Mouse (Mus musculus) liver, embryonic 14.5 days (tissue): Measurements from ENCODE around the gene Acer1. TPM values are rescaled to one million over a fixed set of nuclear protein-coding genes. Genes with fewer than 3 reads are reported as not detected.

Experiments used
- ATAC-seq: fragments of 200-750 bp; cut with Nextera tagmentation; 2 replicates; pipeline ENCODE4 v1.8.0; 2017; ENCODE audit warnings: moderate number of reproducible peaks, mild to moderate bottlenecking, moderate library complexity; ENCODE audit not compliant: insufficient read depth
- DNase-seq, 3 experiments: peaks; one replicate each; pipeline ENCODE4 v3.0.0-alpha.2; 2012 to 2013; ENCODE audit warnings: low read depth in 3 of 3, low spot score in 3 of 3
- H3K27ac ChIP-seq: fragments of 300-500 bp; sonication (generic); 2 replicates; pipeline ENCODE4 v1.5.1; 2014; ENCODE audit warnings: moderate library complexity, mild to moderate bottlenecking, control low read depth, inconsistent platforms
- H3K27me3 ChIP-seq: fragments of 300-500 bp; sonication (generic); 2 replicates; pipeline ENCODE4 v1.6.1; 2014; ENCODE audit warnings: mild to moderate bottlenecking, low read length, moderate library complexity; ENCODE audit not compliant: control insufficient read depth, insufficient read depth
- H3K36me3 ChIP-seq: fragments of 300-500 bp; sonication (generic); replicated peaks from 2 replicates; pipeline ENCODE4 v1.6.1; 2014; ENCODE audit warnings: low read depth; ENCODE audit not compliant: control insufficient read depth, insufficient read depth
- H3K4me1 ChIP-seq, 2 experiments: fragments of 200-500 bp in 1 of 2; fragments of 300-500 bp in 1 of 2; sonication (generic) in 1 of 2; replicated peaks; 2 replicates each; pipeline ENCODE4 v1.6.1; 2012 to 2014; ENCODE audit warnings: antibody characterized with exemption in 1 of 2, inconsistent platforms in 1 of 2, low read length in 1 of 2; ENCODE audit not compliant: control insufficient read depth in 2 of 2, insufficient read depth in 2 of 2
- H3K4me2 ChIP-seq: fragments of 300-500 bp; sonication (generic); 2 replicates; pipeline ENCODE4 v1.6.1; 2014; ENCODE audit warnings: low read depth, mild to moderate bottlenecking, control low read depth, moderate library complexity
- H3K4me3 ChIP-seq, 2 experiments: fragments of 200-500 bp in 1 of 2; fragments of 300-500 bp in 1 of 2; sonication (generic) in 1 of 2; 2 replicates each; pipeline ENCODE4 v1.5.1; 2012 to 2014; ENCODE audit warnings: low read depth in 2 of 2, low read length in 2 of 2, mild to moderate bottlenecking in 2 of 2, control low read depth in 1 of 2, inconsistent platforms in 1 of 2, moderate library complexity in 1 of 2; ENCODE audit not compliant: insufficient read depth in 1 of 2
- H3K9ac ChIP-seq: fragments of 300-500 bp; sonication (generic); replicated peaks from 2 replicates; pipeline ENCODE4 v1.6.1; 2014; ENCODE audit warnings: mild to moderate bottlenecking, control low read depth, moderate library complexity
- H3K9me3 ChIP-seq: fragments of 300-500 bp; sonication (generic); 2 replicates; pipeline ENCODE4 v1.6.1; 2016; ENCODE audit warnings: low read length, mixed read lengths; ENCODE audit not compliant: control insufficient read depth
- CTCF ChIP-seq: IDR thresholded peaks from 2 replicates; pipeline ENCODE4 v1.5.1; 2016; ENCODE audit warnings: antibody characterized with exemption, low read depth, control low read depth
- EP300 ChIP-seq: IDR thresholded peaks from 2 replicates; pipeline ENCODE4 v1.6.1; 2016; ENCODE audit warnings: antibody characterized with exemption, low read depth
- WGBS: fragments of 180-500 bp; shearing (Covaris S2); extraction: QIAGEN DNeasy Blood & Tissue Kit; methylation state at CpG from one replicate; pipeline ENCODE4 v1.1.7; 2014; ENCODE audit not compliant: insufficient replicate concordance; 5-methylcytosine and 5-hydroxymethylcytosine counted together
- polyA plus RNA-seq, 2 experiments: library from polyadenylated mRNA; depleted of rRNA in 1 of 2; stranded (reverse) in 1 of 2; unstranded in 1 of 2; fragments of >200 nt; fragmentation: Nextera tagmentation in 1 of 2; extraction: Ambion mirVana in 1 of 2; gene quantifications; 2 replicates each; pipeline versions ENCODE4 v1.2.1 to v1.2.3; 2012 to 2014

Acer1 gene
- polyA plus RNA-seq, 2 experiments, result not detected

- no peak for ATAC-seq
- no peaks in the 10 kb centered on the region for H3K36me3 ChIP-seq
- H3K4me2 ChIP-seq, result no peak overlapping the region
- no peak for TF ChIP-seq EP300
- H3K9ac ChIP-seq, result no peak overlapping the region
- no peak for DNase-seq
- no peaks in the 10 kb centered on the region for H3K9me3 ChIP-seq
- no peak overlapping the region for H3K27ac ChIP-seq
- H3K27me3 ChIP-seq, result no peaks in the 10 kb centered on the region; the same call in 1 of the 2 replicates
- H3K4me1 ChIP-seq, result peaks cover 0 to 2% of the 10 kb centered on the region in 2 experiments; a peak in 2 of 4 replicates
- H3K4me3 ChIP-seq, result no peak overlapping the region
- 61% methylated on average over 5 of the region's 5 CpGs for WGBS
These were observed 7.2 kb downstream of the Acer1 start for GRCm38 (mm10) chr17:56974708-56975240.

GRCm38 (mm10) chr17:56973956-56974707 is 7.8 kb downstream of the Acer1 start:
- Histone ChIP-seq H3K4me3 (no peak overlapping the region), H3K27me3 (no peaks in the 10 kb centered on the region; the same call in 1 of the 2 replicates), H3K4me1 (peaks cover 0 to 2% of the 10 kb centered on the region in 2 experiments; a peak in 2 of 4 replicates), H3K9ac (no peak overlapping the region), H3K9me3 (no peaks in the 10 kb centered on the region), H3K4me2 (no peak overlapping the region), H3K27ac (no peak overlapping the region), H3K36me3 (no peaks in the 10 kb centered on the region)
- 61% methylated on average over 13 of the region's 14 CpGs for WGBS
- DNase-seq, result no peak
- ATAC-seq, result no peak
- TF ChIP-seq EP300 (no peak), CTCF (no peak)

DNA sequence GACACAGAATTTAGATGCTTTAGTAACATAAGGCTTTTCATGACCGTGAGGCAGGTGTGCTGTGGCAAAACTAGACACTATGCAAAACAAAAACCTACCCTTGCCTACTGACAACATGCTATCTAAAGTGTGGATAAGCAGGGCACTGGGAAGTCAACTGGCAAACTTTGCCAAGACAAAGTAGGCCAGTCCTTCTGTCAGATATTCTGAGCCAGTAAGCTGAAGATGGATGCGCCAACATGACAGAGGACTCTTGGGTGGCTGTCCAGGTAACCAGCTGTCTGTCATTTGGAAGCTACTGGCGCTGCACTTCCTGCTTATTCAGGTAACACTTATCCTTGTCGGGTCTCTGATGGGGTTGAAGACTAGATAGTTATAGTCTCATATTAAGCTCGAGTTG is 11.8 kb downstream of the Acer1 start:
- no peaks in the 10 kb centered on the region; the same call in 1 of the 2 replicates for H3K27me3 ChIP-seq
- no peak for ATAC-seq
- no peak overlapping the region for H3K4me3 ChIP-seq
- H3K4me1 ChIP-seq, result peaks cover 0 to 2% of the 10 kb centered on the region in 2 experiments; a peak in 2 of 4 replicates
- TF ChIP-seq CTCF (no peak), EP300 (no peak)
- no peak overlapping the region for H3K4me2 ChIP-seq
- H3K27ac ChIP-seq, result no peak overlapping the region
- no peaks in the 10 kb centered on the region for H3K36me3 ChIP-seq
- DNase-seq, result no peak
- no peaks in the 10 kb centered on the region for H3K9me3 ChIP-seq
- WGBS, result 45% methylated on average over 5 of the region's 5 CpGs
- no peak overlapping the region for H3K9ac ChIP-seq

DNA sequence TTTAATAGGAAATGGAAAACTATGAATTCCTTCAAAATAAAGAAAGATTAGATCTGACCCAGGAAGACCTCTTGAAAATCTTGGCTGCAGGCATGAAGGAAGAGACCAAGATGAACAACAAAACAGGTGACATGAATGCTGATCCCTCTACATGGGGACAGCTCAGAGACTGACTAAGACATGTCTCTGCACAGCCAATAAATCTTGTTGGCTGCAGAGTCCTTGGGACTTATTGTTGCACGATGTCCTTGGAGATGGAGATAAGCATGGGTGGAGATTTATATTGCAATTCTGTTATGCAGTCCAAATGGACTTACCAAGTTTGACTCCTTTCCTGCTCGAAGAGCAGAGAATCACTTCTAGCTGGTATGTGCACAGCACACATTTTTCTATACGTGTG is 12.6 kb downstream of the Acer1 start:
- DNase-seq, result no peak

DNA sequence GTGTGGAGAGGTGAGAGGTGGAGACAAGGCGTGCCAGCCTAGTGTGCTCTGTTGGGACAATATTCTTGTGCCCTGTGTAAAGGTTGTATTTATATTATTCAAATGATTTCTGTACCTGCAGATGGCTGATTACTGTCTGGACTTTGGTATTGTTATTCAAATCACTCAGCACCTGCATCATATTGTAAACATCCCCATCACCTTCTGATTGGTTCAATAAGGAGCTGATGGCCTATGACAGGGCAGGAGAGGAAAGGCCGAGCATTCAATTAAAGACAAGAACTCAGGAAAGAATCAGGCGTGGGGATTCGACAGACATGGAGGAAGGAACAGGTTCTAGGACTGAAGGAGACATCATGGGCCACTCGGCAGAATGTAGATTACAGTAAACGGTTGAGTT is 18.3 kb downstream of the Acer1 start:
- Histone ChIP-seq H3K4me2 (no peak overlapping the region), H3K4me3 (no peak overlapping the region), H3K27me3 (no peaks in the 10 kb centered on the region), H3K36me3 (no peaks in the 10 kb centered on the region), H3K9me3 (no peaks in the 10 kb centered on the region), H3K4me1 (no peaks in the 10 kb centered on the region), H3K27ac (no peak overlapping the region), H3K9ac (no peak overlapping the region)
- TF ChIP-seq CTCF (no peak), EP300 (no peak)
- DNase-seq, result no peak
- ATAC-seq, result no peak
- WGBS, result 58% methylated on average over 6 of the region's 6 CpGs

More for the DNA sequence above, 12.6 kb downstream of the Acer1 start:
- WGBS, result 40% methylated on average over 3 of the region's 3 CpGs
- H3K9ac ChIP-seq, result no peak overlapping the region
- no peak overlapping the region for H3K4me3 ChIP-seq
- H3K4me1 ChIP-seq, result no peaks in the 10 kb centered on the region
- H3K27me3 ChIP-seq, result no peaks in the 10 kb centered on the region; the same call in 1 of the 2 replicates
- H3K4me2 ChIP-seq, result no peak overlapping the region
- H3K9me3 ChIP-seq, result no peaks in the 10 kb centered on the region
- no peaks in the 10 kb centered on the region for H3K36me3 ChIP-seq
- no peak for ATAC-seq
- TF ChIP-seq EP300 (no peak), CTCF (no peak)
- H3K27ac ChIP-seq, result no peak overlapping the region
